Mouse (Mus musculus) megakaryocyte, embryonic 14.5 days (primary cell): ENCODE results near the gene Oosp1.

Experiments
- FLI1 ChIP-seq: IDR thresholded peaks from 2 replicates; pipeline ENCODE4 v1.6.1; 2012; ENCODE audit warnings: low read length, inconsistent platforms, mixed read lengths
- GATA1 ChIP-seq: IDR thresholded peaks from 3 replicates; pipeline ENCODE4 v1.6.1; 2012; ENCODE audit warnings: mixed read lengths, low read length, inconsistent platforms, borderline replicate concordance

DNA sequence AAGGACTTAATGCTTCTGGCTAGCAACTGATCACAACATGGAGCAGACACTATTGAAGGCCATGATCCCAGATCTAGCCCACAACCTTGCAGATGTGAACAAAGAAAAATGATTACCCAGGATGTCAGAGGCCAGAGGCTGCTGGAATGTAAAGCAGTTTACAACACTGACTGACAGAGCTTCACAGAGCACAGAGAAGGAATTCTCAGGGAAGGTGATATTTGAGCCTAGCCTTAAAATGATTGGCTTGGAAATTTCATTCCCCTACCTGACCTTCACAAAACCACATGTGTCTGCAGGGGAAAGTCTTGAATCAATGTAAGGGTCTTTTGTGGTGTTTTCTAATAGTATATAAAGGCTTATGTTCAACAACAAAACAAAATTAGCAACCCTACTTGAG is 66.2 kb downstream of the Oosp1 start:
- TF ChIP-seq GATA1 (no peak), FLI1 (no peak)
